Mouse (Mus musculus) forebrain, embryonic 12.5 days (tissue): ENCODE measurements around the gene Rapgef1. TPM values are rescaled to one million over a fixed set of nuclear protein-coding genes. Genes with fewer than 3 reads are reported as not detected.

Experiments used
- ATAC-seq: fragments of 200-750 bp; cut with Nextera tagmentation; 2 replicates; pipeline ENCODE4 v1.8.0; 2017; ENCODE audit warnings: moderate TSS enrichment; ENCODE audit not compliant: low FRiP score
- H3K27ac ChIP-seq: fragments of 300-500 bp; sonication (generic); 2 replicates; pipeline ENCODE4 v1.5.1; 2016; ENCODE audit warnings: mild to moderate bottlenecking
- H3K27me3 ChIP-seq: fragments of 300-500 bp; sonication (generic); 2 replicates; pipeline ENCODE4 v1.6.1; 2016; ENCODE audit warnings: mild to moderate bottlenecking
- H3K36me3 ChIP-seq: fragments of 300-500 bp; sonication (generic); replicated peaks from 2 replicates; pipeline ENCODE4 v1.6.1; 2016; ENCODE audit warnings: mild to moderate bottlenecking
- H3K4me1 ChIP-seq: fragments of 300-500 bp; sonication (generic); 2 replicates; pipeline ENCODE4 v1.6.1; 2016
- H3K4me2 ChIP-seq: fragments of 300-500 bp; sonication (generic); 2 replicates; pipeline ENCODE4 v1.6.1; 2016; ENCODE audit warnings: mild to moderate bottlenecking, moderate library complexity
- H3K4me3 ChIP-seq: fragments of 300-500 bp; sonication (generic); replicated peaks from 2 replicates; pipeline ENCODE4 v1.5.1; 2016; ENCODE audit warnings: mild to moderate bottlenecking
- H3K9ac ChIP-seq: fragments of 300-500 bp; sonication (generic); 2 replicates; pipeline ENCODE4 v1.6.1; 2016; ENCODE audit warnings: mild to moderate bottlenecking
- H3K9me3 ChIP-seq: fragments of 300-500 bp; sonication (generic); 2 replicates; pipeline ENCODE4 v1.6.1; 2016
- WGBS: fragments of 180-500 bp; shearing (Covaris S2); methylation state at CpG from one replicate; pipeline ENCODE4 v1.1.7; 2016; 5-methylcytosine and 5-hydroxymethylcytosine counted together
- polyA plus RNA-seq: library from polyadenylated mRNA; unstranded; fragments of >200 nt; fragmentation: Nextera tagmentation; extraction: Ambion mirVana; gene quantifications from 2 replicates; pipeline ENCODE4 v1.2.1, GENCODE M21; 2016

Gene Rapgef1
- polyA plus RNA-seq, 1 experiment from 2014 or later, result 24.0 TPM

DNA sequence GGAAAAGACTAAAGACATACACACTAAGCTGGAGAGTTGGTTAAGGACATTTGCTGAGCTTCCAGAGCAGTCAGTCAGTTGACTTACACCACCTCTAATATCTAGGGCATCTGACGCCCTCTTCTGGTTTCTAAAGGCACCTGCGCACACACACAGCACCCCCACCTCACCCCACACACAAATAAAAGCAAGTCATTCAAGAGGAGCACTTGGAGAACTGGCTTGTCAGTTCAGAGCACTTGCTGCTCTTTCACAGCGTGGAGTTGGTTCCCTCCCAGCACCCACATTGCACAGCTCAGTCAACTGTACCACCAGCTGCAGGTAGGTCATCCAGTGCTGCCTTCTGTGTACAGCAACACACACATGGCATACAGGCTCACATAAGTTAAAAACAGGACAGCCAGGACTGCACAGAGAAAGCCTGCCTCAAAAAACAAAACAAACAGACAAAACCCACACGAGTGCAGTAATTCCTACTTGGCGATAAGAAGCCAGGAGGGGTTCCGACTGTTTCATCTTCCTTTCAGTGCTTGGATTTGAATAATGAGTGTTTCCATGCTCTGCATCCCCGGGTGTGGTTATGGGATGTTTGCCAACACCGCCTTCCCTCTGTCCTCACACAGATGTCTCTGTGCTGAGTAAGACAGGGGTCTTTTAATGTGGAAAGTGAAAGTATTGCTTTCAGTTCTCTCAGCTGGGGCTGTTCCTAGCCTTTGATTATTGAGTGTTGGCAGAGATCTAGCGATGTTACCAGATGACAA, 50.9 kb downstream of the Rapgef1 start:
- Histone ChIP-seq H3K36me3 (no peaks in the 10 kb centered on the region), H3K9ac (no peak overlapping the region), H3K4me3 (no peak overlapping the region), H3K4me2 (no peak overlapping the region), H3K27me3 (no peaks in the 10 kb centered on the region), H3K27ac (peak overlapping the region; percentile 15; the same call in 1 of the 2 replicates), H3K4me1 (peaks cover 45% of the 10 kb centered on the region), H3K9me3 (no peaks in the 10 kb centered on the region)
- ATAC-seq, result no peak
- whole genome bisulfite sequencing, result 59% methylated on average over 9 of the region's 9 CpGs

DNA sequence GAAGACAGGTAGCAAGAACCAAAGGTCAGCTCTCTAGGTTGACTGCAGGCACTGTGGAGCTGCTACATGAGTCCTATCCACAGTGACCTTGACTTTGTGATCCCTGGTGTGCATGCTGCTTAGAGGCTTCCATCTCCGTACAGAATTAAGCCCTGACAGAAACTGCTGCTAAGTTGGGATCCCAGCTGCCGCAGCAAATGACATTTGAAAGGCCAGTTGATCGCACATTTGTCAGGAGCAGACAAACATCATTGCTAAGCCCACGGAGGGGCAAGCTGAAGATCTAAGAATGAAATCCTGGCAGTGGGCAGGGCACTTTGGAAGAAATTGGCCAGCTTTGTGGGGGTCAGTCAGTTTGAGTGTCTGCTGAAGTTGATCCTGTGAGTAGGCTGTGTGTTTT, 51.9 kb downstream of the Rapgef1 start:
- ATAC-seq, result no peak
- Histone ChIP-seq H3K9me3 (no peaks in the 10 kb centered on the region), H3K4me1 (peaks cover 44% of the 10 kb centered on the region), H3K4me2 (no peak overlapping the region), H3K9ac (no peak overlapping the region), H3K27ac (no peak overlapping the region), H3K4me3 (no peak overlapping the region), H3K27me3 (no peaks in the 10 kb centered on the region), H3K36me3 (no peaks in the 10 kb centered on the region)
- 88% methylated on average over 4 of the region's 4 CpGs for WGBS

DNA sequence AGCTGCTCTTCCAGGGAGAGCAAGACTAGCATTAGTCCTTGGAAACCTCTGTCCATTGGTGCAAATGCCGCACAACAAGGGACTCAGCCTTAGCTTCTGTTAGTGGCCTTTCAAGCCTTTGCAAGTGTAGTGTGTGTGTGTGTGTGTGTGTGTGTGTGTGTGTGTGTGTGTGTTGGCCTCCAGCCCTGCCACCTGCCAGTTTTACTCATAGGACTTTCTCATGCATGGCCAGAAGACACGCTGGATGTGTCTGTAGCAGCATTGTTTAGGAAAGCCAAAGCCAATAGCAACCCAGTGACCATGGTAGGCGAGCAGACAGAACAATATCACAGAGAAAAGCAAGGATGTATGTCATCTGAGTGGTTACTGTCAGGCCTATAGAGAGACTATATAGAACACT, 52.3 kb downstream of the Rapgef1 start:
- no peak overlapping the region for H3K4me3 ChIP-seq
- H3K9me3 ChIP-seq, result no peaks in the 10 kb centered on the region
- WGBS, result 92% methylated on average over 3 of the region's 3 CpGs
- ATAC-seq, result no peak
- H3K36me3 ChIP-seq, result no peaks in the 10 kb centered on the region
- peaks cover 42% of the 10 kb centered on the region for H3K4me1 ChIP-seq
- H3K27ac ChIP-seq, result no peak overlapping the region
- no peak overlapping the region for H3K4me2 ChIP-seq
- no peak overlapping the region for H3K9ac ChIP-seq
- H3K27me3 ChIP-seq, result no peaks in the 10 kb centered on the region

- no peaks in the 10 kb centered on the region for H3K36me3 ChIP-seq
- no peaks in the 10 kb centered on the region for H3K9me3 ChIP-seq
- H3K4me2 ChIP-seq, result no peak overlapping the region
- H3K27me3 ChIP-seq, result no peaks in the 10 kb centered on the region
- H3K4me1 ChIP-seq, result peaks cover 38% of the 10 kb centered on the region
- 91% methylated on average over 7 of the region's 7 CpGs for WGBS
- no peak overlapping the region for H3K4me3 ChIP-seq
- no peak overlapping the region for H3K27ac ChIP-seq
- H3K9ac ChIP-seq, result no peak overlapping the region
- ATAC-seq, result no peak
These were observed 53.4 kb downstream of the Rapgef1 start for GRCm38 (mm10) chr2:29672746-29673536.

DNA sequence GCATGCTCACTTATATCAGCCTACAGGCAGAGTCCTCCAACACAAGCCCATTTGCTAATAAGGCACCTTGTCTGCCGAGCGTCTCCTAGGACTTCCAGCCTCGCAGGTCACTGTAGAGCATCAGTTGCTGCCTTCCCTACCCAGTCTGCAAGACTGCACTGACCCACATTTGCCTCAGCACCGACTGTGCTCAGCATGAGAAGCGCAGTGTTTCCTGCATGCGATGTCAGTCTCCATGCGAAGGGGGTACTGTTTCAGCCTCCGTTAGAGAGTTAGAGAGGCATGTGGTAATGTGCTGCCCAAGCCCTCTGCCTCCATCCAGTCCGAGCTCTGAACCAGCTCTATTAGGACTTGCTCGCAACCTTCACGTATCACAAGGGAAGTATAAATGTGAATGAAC, 54.6 kb downstream of the Rapgef1 start:
- Histone ChIP-seq H3K4me1 (peaks cover 38% of the 10 kb centered on the region), H3K9me3 (no peaks in the 10 kb centered on the region), H3K4me3 (no peak overlapping the region), H3K27me3 (no peaks in the 10 kb centered on the region), H3K27ac (no peak overlapping the region), H3K36me3 (peaks cover under 1% of the 10 kb centered on the region; the same call in 1 of the 2 replicates), H3K4me2 (no peak overlapping the region), H3K9ac (no peak overlapping the region)
- WGBS, result 77% methylated on average over 11 of the region's 11 CpGs
- ATAC-seq, result no peak

GRCm38 (mm10) chr2:29674545-29674944, 55.0 kb downstream of the Rapgef1 start:
- 39% methylated on average over 2 of the region's 2 CpGs for WGBS
- peaks cover 38% of the 10 kb centered on the region for H3K4me1 ChIP-seq
- no peaks in the 10 kb centered on the region for H3K27me3 ChIP-seq
- no peak for ATAC-seq
- H3K9ac ChIP-seq, result no peak overlapping the region
- H3K36me3 ChIP-seq, result peaks cover 5% of the 10 kb centered on the region
- H3K27ac ChIP-seq, result no peak overlapping the region
- no peak overlapping the region for H3K4me2 ChIP-seq
- H3K9me3 ChIP-seq, result no peaks in the 10 kb centered on the region
- no peak overlapping the region for H3K4me3 ChIP-seq

GRCm38 (mm10) chr2:29675846-29676245, 56.3 kb downstream of the Rapgef1 start:
- no peaks in the 10 kb centered on the region for H3K9me3 ChIP-seq
- no peak overlapping the region for H3K9ac ChIP-seq
- H3K4me3 ChIP-seq, result no peak overlapping the region
- H3K27me3 ChIP-seq, result no peaks in the 10 kb centered on the region
- no peak for ATAC-seq
- no peak overlapping the region for H3K27ac ChIP-seq
- H3K4me2 ChIP-seq, result no peak overlapping the region
- WGBS, result 89% methylated on average over 4 of the region's 4 CpGs
- H3K36me3 ChIP-seq, result peaks cover 7% of the 10 kb centered on the region
- peaks cover 25% of the 10 kb centered on the region for H3K4me1 ChIP-seq

DNA sequence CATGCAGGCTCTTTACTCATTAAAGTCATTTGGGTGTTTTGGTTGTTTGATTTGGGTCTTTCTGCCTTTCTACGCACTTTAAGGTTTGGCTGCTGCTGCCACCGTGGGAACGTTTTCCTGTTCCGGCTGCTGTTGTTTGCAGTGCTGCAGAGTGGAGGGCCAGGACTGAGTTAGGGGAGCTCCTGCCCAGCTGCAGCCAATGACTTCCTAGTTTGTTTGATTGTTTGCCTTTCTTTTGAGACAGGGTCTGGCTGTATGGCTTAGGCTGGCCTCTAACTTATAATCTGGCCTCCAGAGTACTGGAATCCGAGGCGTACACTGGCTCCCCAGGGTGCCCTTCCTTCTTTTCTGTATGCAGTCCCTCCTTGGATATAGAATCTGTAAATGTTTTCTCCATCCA, 57.0 kb downstream of the Rapgef1 start:
- Histone ChIP-seq H3K9ac (no peak overlapping the region), H3K27me3 (no peaks in the 10 kb centered on the region)
- no peak for ATAC-seq

DNA sequence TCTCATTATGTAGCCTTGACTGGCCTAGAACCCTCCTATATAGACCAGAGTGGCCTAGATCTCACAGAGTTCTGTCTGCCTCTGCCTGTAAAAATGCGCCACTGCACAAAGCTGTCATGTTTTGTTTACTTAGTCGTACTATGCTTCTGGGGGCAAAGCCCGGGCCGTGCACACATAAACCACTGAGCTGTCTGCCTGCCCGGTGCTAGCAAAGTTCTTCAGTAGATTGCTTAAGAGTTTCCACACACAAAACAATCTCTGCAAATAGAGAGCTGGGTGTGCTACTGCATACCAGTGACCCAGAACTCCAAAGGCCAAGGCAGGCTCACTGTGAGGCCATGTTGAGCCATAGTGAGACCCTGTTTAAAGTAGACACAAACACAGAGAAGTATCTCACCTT, 58.3 kb downstream of the Rapgef1 start:
- no peak overlapping the region for H3K4me3 ChIP-seq
- no peak overlapping the region for H3K9ac ChIP-seq
- ATAC-seq, result no peak
- H3K4me2 ChIP-seq, result no peak overlapping the region
- H3K36me3 ChIP-seq, result peaks cover 7% of the 10 kb centered on the region
- H3K9me3 ChIP-seq, result no peaks in the 10 kb centered on the region
- peaks cover 15% of the 10 kb centered on the region for H3K4me1 ChIP-seq
- H3K27ac ChIP-seq, result no peak overlapping the region
- no peaks in the 10 kb centered on the region for H3K27me3 ChIP-seq
- 88% methylated on average over 5 of the region's 5 CpGs for WGBS

More for the DNA sequence above, 57.0 kb downstream of the Rapgef1 start:
- 66% methylated on average over 6 of the region's 6 CpGs for WGBS
- Histone ChIP-seq H3K27ac (no peak overlapping the region), H3K4me2 (no peak overlapping the region), H3K36me3 (peaks cover 7% of the 10 kb centered on the region), H3K4me3 (no peak overlapping the region), H3K9me3 (no peaks in the 10 kb centered on the region), H3K4me1 (peaks cover 18% of the 10 kb centered on the region)

GRCm38 (mm10) chr2:29678524-29678923, 59.0 kb downstream of the Rapgef1 start:
- 82% methylated on average over 3 of the region's 3 CpGs for WGBS

DNA sequence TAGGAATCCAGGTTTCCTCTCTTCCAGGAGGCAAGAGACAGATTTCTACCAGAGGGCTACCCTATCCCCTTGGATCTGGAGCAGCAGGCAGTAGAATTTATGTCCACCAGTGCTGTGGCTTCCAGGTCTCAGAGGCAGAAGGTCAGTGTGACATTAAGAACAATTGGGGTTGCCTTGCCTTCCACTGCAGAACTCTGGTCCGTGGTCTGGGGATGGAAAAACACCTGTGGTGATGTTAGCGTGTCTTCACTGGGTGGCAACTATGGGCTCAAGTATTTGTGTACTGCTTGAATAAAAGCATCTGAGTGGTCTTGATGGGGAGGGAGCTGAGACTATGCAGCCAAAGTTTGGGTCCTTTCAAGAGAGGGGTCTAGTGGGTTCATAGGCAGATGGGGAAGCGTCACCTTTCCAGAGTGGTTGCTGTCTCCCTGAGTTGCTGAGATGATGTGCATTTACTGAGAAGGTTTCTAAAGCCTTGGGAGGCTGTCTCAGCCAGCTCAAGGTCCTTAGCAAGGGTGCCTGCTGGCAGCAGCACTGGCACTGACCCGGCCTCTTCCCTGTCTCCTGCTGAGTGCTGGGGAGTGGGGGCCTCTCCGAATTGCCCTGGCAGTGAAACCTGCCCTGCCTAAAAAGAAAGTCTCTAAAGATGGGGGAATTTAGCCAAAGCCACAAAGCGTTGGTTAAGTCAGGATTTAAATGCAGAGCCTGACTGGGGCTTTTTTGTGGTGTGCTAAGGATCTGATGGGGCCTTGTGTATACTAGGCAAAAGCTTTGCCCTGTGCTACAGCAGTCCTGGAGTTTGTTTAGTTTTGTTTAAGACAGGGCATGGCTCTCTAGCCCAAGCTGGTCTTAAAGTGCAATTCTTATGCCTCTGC, 60.4 kb downstream of the Rapgef1 start:
- Histone ChIP-seq H3K4me2 (no peak overlapping the region), H3K9ac (no peak overlapping the region), H3K4me1 (peaks cover 8% of the 10 kb centered on the region; the same call in 1 of the 2 replicates), H3K27me3 (no peaks in the 10 kb centered on the region), H3K9me3 (no peaks in the 10 kb centered on the region), H3K4me3 (no peak overlapping the region), H3K27ac (no peak overlapping the region), H3K36me3 (peaks cover 7% of the 10 kb centered on the region)
- WGBS, result 90% methylated on average over 6 of the region's 6 CpGs
- no peak for ATAC-seq

More at GRCm38 (mm10) chr2:29678524-29678923, 59.0 kb downstream of the Rapgef1 start:
- Histone ChIP-seq H3K4me3 (no peak overlapping the region), H3K9ac (no peak overlapping the region), H3K27ac (no peak overlapping the region), H3K4me1 (peaks cover 15% of the 10 kb centered on the region), H3K36me3 (peaks cover 7% of the 10 kb centered on the region), H3K27me3 (no peaks in the 10 kb centered on the region), H3K4me2 (no peak overlapping the region), H3K9me3 (no peaks in the 10 kb centered on the region)
- ATAC-seq, result no peak
